Mouse (Mus musculus) stomach, embryonic 14.5 days (tissue): ENCODE results near the gene Olfr96. TPM values are rescaled to one million over a fixed set of nuclear protein-coding genes. Genes with fewer than 3 reads are reported as not detected.

ENCODE experiments used
- ATAC-seq: fragments of 200-750 bp; cut with Nextera tagmentation; 2 replicates; pipeline ENCODE4 v1.8.0; 2017; ENCODE audit warnings: low read depth, moderate TSS enrichment; ENCODE audit not compliant: insufficient number of reproducible peaks, insufficient read depth, low FRiP score
- H3K27ac ChIP-seq: fragments of 300-500 bp; sonication (generic); 2 replicates; pipeline ENCODE4 v1.5.1; 2014; ENCODE audit warnings: mild to moderate bottlenecking, low read length, moderate library complexity, mixed read lengths
- H3K27me3 ChIP-seq: fragments of 300-500 bp; sonication (generic); 2 replicates; pipeline ENCODE4 v1.6.1; 2014; ENCODE audit warnings: low read length, control low read depth, mixed read lengths; ENCODE audit not compliant: control insufficient read depth, insufficient read depth
- H3K36me3 ChIP-seq: fragments of 300-500 bp; sonication (generic); 2 replicates; pipeline ENCODE4 v1.6.1; 2014; ENCODE audit warnings: mild to moderate bottlenecking, control low read depth, low read length, moderate library complexity, mixed read lengths; ENCODE audit not compliant: control insufficient read depth, insufficient read depth
- H3K4me1 ChIP-seq: fragments of 300-500 bp; sonication (generic); 2 replicates; pipeline ENCODE4 v1.6.1; 2014; ENCODE audit warnings: low read length, control low read depth, mixed read lengths; ENCODE audit not compliant: control insufficient read depth, insufficient read depth
- H3K4me2 ChIP-seq: fragments of 300-500 bp; sonication (generic); replicated peaks from 2 replicates; pipeline ENCODE4 v1.6.1; 2014; ENCODE audit warnings: low read depth, low read length, control low read depth
- H3K4me3 ChIP-seq: fragments of 300-500 bp; sonication (generic); 2 replicates; pipeline ENCODE4 v1.5.1; 2014; ENCODE audit warnings: low read depth, low read length, control low read depth
- H3K9ac ChIP-seq: fragments of 300-500 bp; sonication (generic); replicated peaks from 2 replicates; pipeline ENCODE4 v1.6.1; 2014; ENCODE audit warnings: low read depth, mild to moderate bottlenecking, control low read depth, low read length, moderate library complexity, mixed read lengths
- H3K9me3 ChIP-seq: fragments of 300-500 bp; sonication (generic); 2 replicates; pipeline ENCODE4 v1.6.1; 2016; ENCODE audit warnings: low read depth, low read length, control low read depth; ENCODE audit not compliant: control insufficient read depth
- WGBS: fragments of 180-500 bp; shearing (Covaris S2); extraction: QIAGEN DNeasy Blood & Tissue Kit; methylation state at CpG from one replicate; pipeline ENCODE4 v1.1.7; 2014; 5-methylcytosine and 5-hydroxymethylcytosine counted together
- polyA plus RNA-seq: library from polyadenylated mRNA; unstranded; fragments of >200 nt; fragmentation: Nextera tagmentation; extraction: Ambion mirVana; gene quantifications from 2 replicates; pipeline ENCODE4 v1.2.1, GENCODE M21; 2014

Olfr96 gene
- not detected in 2 replicates for polyA plus RNA-seq

GRCm38 (mm10) chr17:37219846-37220245, at the start of gene Olfr96:
Gene Olfr96 (plus strand): TSS chr17:37220146.
- WGBS: 61% methylated on average over 4 of the region's 4 CpGs
- H3K4me1 ChIP-seq: no peaks in the 10 kb centered on the region
- no peak within 1 kb of the TSS for H3K9ac ChIP-seq
- H3K36me3 ChIP-seq: no peaks in the 10 kb centered on the region
- H3K4me3 ChIP-seq: no peak within 1 kb of the TSS
- H3K27ac ChIP-seq: no peak within 1 kb of the TSS
- ATAC-seq: no peak
- no peak within 1 kb of the TSS for H3K4me2 ChIP-seq
- H3K9me3 ChIP-seq: no peaks in the 10 kb centered on the region; the same call in 1 of the 2 replicates
- no peaks in the 10 kb centered on the region for H3K27me3 ChIP-seq

GRCm38 (mm10) chr17:37185474-37185873, 34.5 kb upstream of the Olfr96 start:
- Histone ChIP-seq H3K27ac (no peak overlapping the region), H3K36me3 (no peaks in the 10 kb centered on the region), H3K9me3 (no peaks in the 10 kb centered on the region), H3K4me1 (no peaks in the 10 kb centered on the region), H3K4me3 (no peak overlapping the region), H3K27me3 (no peaks in the 10 kb centered on the region), H3K4me2 (no peak overlapping the region), H3K9ac (no peak overlapping the region)
- ATAC-seq: no peak
- 39% methylated on average over 6 of the region's 6 CpGs for WGBS

GRCm38 (mm10) chr17:37190711-37191110, 29.2 kb upstream of the Olfr96 start:
- Histone ChIP-seq H3K4me1 (no peaks in the 10 kb centered on the region), H3K9me3 (no peaks in the 10 kb centered on the region), H3K27ac (no peak overlapping the region), H3K4me2 (no peak overlapping the region), H3K27me3 (no peaks in the 10 kb centered on the region), H3K36me3 (no peaks in the 10 kb centered on the region), H3K9ac (no peak overlapping the region), H3K4me3 (no peak overlapping the region)
- WGBS: 35% methylated on average over 2 of the region's 2 CpGs
- ATAC-seq: no peak

- no peak for ATAC-seq
- Histone ChIP-seq H3K4me3 (no peak overlapping the region), H3K9ac (no peak overlapping the region), H3K9me3 (no peaks in the 10 kb centered on the region), H3K4me2 (no peak overlapping the region), H3K27me3 (peaks cover 15% of the 10 kb centered on the region; the same call in 1 of the 2 replicates), H3K27ac (no peak overlapping the region), H3K36me3 (no peaks in the 10 kb centered on the region), H3K4me1 (no peaks in the 10 kb centered on the region)
Measured at GRCm38 (mm10) chr17:37193032-37193431, 26.9 kb upstream of the Olfr96 start.

- no peak within 1 kb of the TSS for H3K9ac ChIP-seq
- 77% methylated on average over 2 of the region's 2 CpGs for WGBS
- no peak within 1 kb of the TSS for H3K4me2 ChIP-seq
- H3K27ac ChIP-seq: no peak within 1 kb of the TSS
- no peaks in the 10 kb centered on the region for H3K36me3 ChIP-seq
- no peaks in the 10 kb centered on the region for H3K9me3 ChIP-seq
- H3K27me3 ChIP-seq: peaks cover 19% of the 10 kb centered on the region; the same call in 1 of the 2 replicates
- no peaks in the 10 kb centered on the region for H3K4me1 ChIP-seq
- no peak within 1 kb of the TSS for H3K4me3 ChIP-seq
- no peak for ATAC-seq
Measured at GRCm38 (mm10) chr17:37193656-37194055, 26.3 kb upstream of the Olfr96 start, which contains the start of gene Ubd. Gene Ubd (plus strand): TSS chr17:37193892.

- H3K36me3 ChIP-seq: no peaks in the 10 kb centered on the region
- H3K4me1 ChIP-seq: no peaks in the 10 kb centered on the region
- no peak for ATAC-seq
- H3K27me3 ChIP-seq: peaks cover 19% of the 10 kb centered on the region; the same call in 1 of the 2 replicates
- H3K4me3 ChIP-seq: no peak overlapping the region
- 80% methylated on average over 5 of the region's 5 CpGs for WGBS
- H3K27ac ChIP-seq: no peak overlapping the region
- no peak overlapping the region for H3K4me2 ChIP-seq
- H3K9me3 ChIP-seq: no peaks in the 10 kb centered on the region
- no peak overlapping the region for H3K9ac ChIP-seq
Measured at GRCm38 (mm10) chr17:37194782-37195181, 25.2 kb upstream of the Olfr96 start.

GRCm38 (mm10) chr17:37196845-37197724, 22.9 kb upstream of the Olfr96 start:
- no peaks in the 10 kb centered on the region for H3K36me3 ChIP-seq
- no peaks in the 10 kb centered on the region for H3K9me3 ChIP-seq
- peaks cover 19% of the 10 kb centered on the region; the same call in 1 of the 2 replicates for H3K27me3 ChIP-seq
- H3K4me2 ChIP-seq: peak overlapping the region; percentile 85
- H3K9ac ChIP-seq: no peak overlapping the region
- under 1% methylated on average over 77 of the region's 77 CpGs for WGBS
- no peaks in the 10 kb centered on the region for H3K4me1 ChIP-seq
- no peak overlapping the region for H3K27ac ChIP-seq
- peak; percentile 85 for ATAC-seq
- H3K4me3 ChIP-seq: peak overlapping the region; percentile 46

- Histone ChIP-seq H3K4me1 (no peaks in the 10 kb centered on the region), H3K27me3 (peaks cover 19% of the 10 kb centered on the region; the same call in 1 of the 2 replicates), H3K4me2 (no peak within 1 kb of the TSS), H3K36me3 (no peaks in the 10 kb centered on the region), H3K27ac (no peak within 1 kb of the TSS), H3K9ac (no peak within 1 kb of the TSS), H3K4me3 (no peak within 1 kb of the TSS), H3K9me3 (no peaks in the 10 kb centered on the region)
- no peak for ATAC-seq
- WGBS: 71% methylated on average over 2 of the region's 2 CpGs
Measured at GRCm38 (mm10) chr17:37200894-37201293, 19.1 kb upstream of the Olfr96 start, which contains the start of gene Olfr94. Gene Olfr94 (minus strand): TSS chr17:37200994.
